Mouse (Mus musculus) heart, adult 2 months (tissue): ENCODE results near the gene Pgam5. TPM values are rescaled to one million over a fixed set of nuclear protein-coding genes. Genes with fewer than 3 reads are reported as not detected.

Experiments
- DNase-seq, 2 experiments: peaks; one replicate each; pipeline ENCODE4 v3.0.0; 2021
- H3K27ac ChIP-seq: fragments of 200-600 bp; 2 replicates; pipeline ENCODE4 v1.8.1; 2022
- H3K27me3 ChIP-seq: fragments of 200-500 bp; 2 replicates; pipeline ENCODE4 v1.6.1; 2012; ENCODE audit warnings: mild to moderate bottlenecking, low read length, inconsistent platforms, mixed read lengths; ENCODE audit not compliant: control insufficient read depth, insufficient read depth
- H3K36me3 ChIP-seq: fragments of 200-500 bp; 2 replicates; pipeline ENCODE4 v1.6.1; 2012; ENCODE audit warnings: low read length, inconsistent platforms; ENCODE audit not compliant: control insufficient read depth, insufficient read depth
- H3K4me1 ChIP-seq: fragments of 200-500 bp; 2 replicates; pipeline ENCODE4 v1.6.1; 2011; ENCODE audit warnings: low read length; ENCODE audit not compliant: control insufficient read depth, insufficient read depth
- H3K4me3 ChIP-seq: fragments of 200-600 bp; 2 replicates; pipeline ENCODE4 v1.8.1; 2022
- H3K79me2 ChIP-seq: fragments of 200-500 bp; replicated peaks from 2 replicates; pipeline ENCODE4 v1.6.1; 2012; ENCODE audit warnings: mild to moderate bottlenecking, inconsistent platforms, low read length, moderate library complexity, mixed read lengths; ENCODE audit not compliant: control insufficient read depth, insufficient read depth
- H3K9ac ChIP-seq: fragments of 200-500 bp; 2 replicates; pipeline ENCODE4 v1.6.1; 2012; ENCODE audit warnings: low read depth, mild to moderate bottlenecking, control low read depth, inconsistent platforms, low read length, mixed read lengths
- CTCF ChIP-seq: fragments of 200-600 bp; IDR thresholded peaks from 2 replicates; pipeline ENCODE4 v1.8.1; 2022; ENCODE audit warnings: antibody characterized with exemption, mild to moderate bottlenecking, moderate library complexity
- EP300 ChIP-seq: fragments of 200-500 bp; IDR thresholded peaks from 2 replicates; pipeline ENCODE4 v1.6.1; 2011; ENCODE audit warnings: low read depth, low read length, control low read depth; ENCODE audit not compliant: insufficient read depth
- POLR2A ChIP-seq: fragments of 200-500 bp; IDR thresholded peaks from 2 replicates; pipeline ENCODE4 v1.6.1; 2011; ENCODE audit warnings: mild to moderate bottlenecking, low read depth, low read length, control low read depth; ENCODE audit not compliant: insufficient read depth
- WGBS: fragments of 180-500 bp; shearing (Covaris S2); methylation state at CpG from one replicate; pipeline ENCODE4 v1.1.7; 2018; 5-methylcytosine and 5-hydroxymethylcytosine counted together
- intact Hi-C: fragments of 180-260 bp; cut with DNase I; formaldehyde crosslinking; loops from one replicate; pipeline ENCODE4 v1.15.1; 2025
- polyA plus RNA-seq: library from polyadenylated mRNA; depleted of rRNA; stranded (reverse); fragments of >200 nt; gene quantifications from 2 replicates; pipeline ENCODE4 v1.2.3, GENCODE M21; 2012
- total RNA-seq, 2 experiments: library from RNA; stranded (reverse); gene quantifications; 2 replicates each; pipeline ENCODE4 v1.2.3; 2021

Pgam5 gene
- total and polyA plus RNA-seq, 3 experiments = 20.9 to 33.6 (median 31.3) TPM

DNA sequence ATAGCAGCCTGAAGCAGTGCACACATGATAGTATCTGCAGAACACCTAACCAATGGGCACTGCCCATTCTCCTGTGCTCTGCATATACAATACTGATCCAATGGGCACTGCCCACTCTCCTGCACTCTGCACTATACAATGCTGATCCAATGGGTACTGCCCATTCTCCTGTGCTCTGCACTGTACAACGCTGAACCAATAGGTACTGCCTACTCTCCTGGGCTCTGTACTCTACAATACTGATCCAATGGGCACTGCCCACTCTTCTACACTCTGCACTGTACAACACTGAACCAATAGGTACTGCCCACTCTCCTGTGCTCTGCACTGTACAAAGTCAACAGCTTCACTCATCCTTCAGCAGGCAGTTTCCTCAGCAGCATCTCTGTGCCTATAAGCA, 7.2 kb upstream of the Pgam5 start:
- intact Hi-C loops = no loop called here
- WGBS = 95% methylated on average over 1 of the region's 1 CpGs
- DNase-seq = no peak

DNA sequence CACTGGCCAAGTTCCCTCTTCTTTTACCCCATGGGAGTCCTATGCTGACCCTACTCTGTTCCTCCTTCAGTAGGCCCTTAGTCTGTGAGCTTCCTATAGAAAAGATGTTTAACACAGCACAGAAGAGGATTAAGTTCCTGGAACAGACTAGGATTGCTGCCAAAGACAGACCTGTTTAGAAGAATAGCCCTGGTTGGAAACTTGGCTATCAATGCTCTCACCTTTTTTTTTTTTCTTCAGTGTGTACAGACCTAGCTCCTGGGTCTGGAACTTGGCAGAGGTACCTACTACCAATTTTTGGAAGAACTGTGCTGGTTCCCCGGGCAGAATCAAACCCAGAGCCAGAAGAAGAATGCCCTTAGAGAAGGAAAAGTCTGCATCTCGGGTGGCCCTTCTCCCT, 6.7 kb upstream of the Pgam5 start:
- intact Hi-C loops = no loop called here
- Histone ChIP-seq H3K27me3 (no peaks in the 10 kb centered on the region), H3K4me1 (no peaks in the 10 kb centered on the region), H3K36me3 (no peaks in the 10 kb centered on the region), H3K79me2 (no peaks in the 10 kb centered on the region), H3K9ac (no peak overlapping the region), H3K27ac (no peak overlapping the region), H3K4me3 (no peak overlapping the region)
- 74% methylated on average over 2 of the region's 2 CpGs for WGBS
- no peak for DNase-seq
- TF ChIP-seq CTCF = no peak
- no peak for TF ChIP-seq EP300
- TF ChIP-seq POLR2A = no peak

More for the DNA sequence above, 7.2 kb upstream of the Pgam5 start:
- no peak overlapping the region for H3K4me3 ChIP-seq
- no peaks in the 10 kb centered on the region for H3K79me2 ChIP-seq
- H3K9ac ChIP-seq = no peak overlapping the region
- H3K4me1 ChIP-seq = no peaks in the 10 kb centered on the region
- no peak for TF ChIP-seq POLR2A
- TF ChIP-seq CTCF = no peak
- no peak for TF ChIP-seq EP300
- no peaks in the 10 kb centered on the region for H3K36me3 ChIP-seq
- H3K27ac ChIP-seq = no peak overlapping the region
- H3K27me3 ChIP-seq = no peaks in the 10 kb centered on the region

DNA sequence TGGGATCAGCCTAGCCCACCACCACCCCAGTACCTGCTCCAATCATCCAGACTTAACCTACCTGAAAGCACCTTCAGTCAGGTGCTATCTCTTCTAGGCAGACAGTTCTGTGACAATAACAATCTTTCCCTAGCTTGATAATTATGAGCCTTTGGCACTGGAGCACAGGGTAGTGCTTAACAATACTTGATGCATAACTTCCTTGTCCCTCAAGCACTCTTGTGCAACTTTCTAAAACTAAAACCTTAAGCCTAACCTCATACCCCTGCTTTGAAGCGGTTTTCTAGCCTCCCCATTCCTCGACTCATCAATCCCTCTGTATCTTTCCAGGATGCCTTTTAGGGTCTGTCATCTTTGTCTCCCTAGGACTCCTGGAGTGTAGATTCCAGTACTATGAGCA, 5.1 kb upstream of the Pgam5 start:
- no peak for DNase-seq

DNA sequence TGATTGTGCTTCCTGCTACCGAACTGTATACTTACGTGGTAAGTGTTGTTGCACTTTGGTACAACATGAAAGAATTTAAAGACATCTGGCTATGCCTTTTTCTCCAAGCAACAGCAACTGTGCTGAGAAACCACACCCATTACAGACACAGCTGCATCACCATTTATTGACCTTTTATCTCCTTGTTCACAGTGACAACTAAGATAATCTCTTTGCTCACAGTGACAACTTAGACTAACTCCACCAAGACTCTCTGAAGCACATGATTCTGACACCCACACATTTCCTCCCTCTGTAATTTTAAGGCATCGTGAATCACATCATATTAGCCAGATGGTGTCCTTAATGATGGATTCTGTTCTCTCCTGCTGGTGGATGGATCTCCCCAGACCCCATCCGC, 4.4 kb upstream of the Pgam5 start:
- Histone ChIP-seq H3K36me3 (no peaks in the 10 kb centered on the region), H3K79me2 (peaks cover 4% of the 10 kb centered on the region), H3K4me1 (no peaks in the 10 kb centered on the region), H3K27ac (no peak overlapping the region), H3K4me3 (no peak overlapping the region), H3K27me3 (no peaks in the 10 kb centered on the region), H3K9ac (no peak overlapping the region)
- DNase-seq = no peak
- TF ChIP-seq POLR2A = no peak
- no peak for TF ChIP-seq EP300
- no peak for TF ChIP-seq CTCF
- intact Hi-C loops = no loop called here
- WGBS = 63% methylated on average over 4 of the region's 4 CpGs

More for the DNA sequence above, 5.1 kb upstream of the Pgam5 start:
- Histone ChIP-seq H3K27ac (no peak overlapping the region), H3K79me2 (no peaks in the 10 kb centered on the region), H3K27me3 (no peaks in the 10 kb centered on the region), H3K4me3 (no peak overlapping the region), H3K9ac (no peak overlapping the region), H3K36me3 (no peaks in the 10 kb centered on the region), H3K4me1 (no peaks in the 10 kb centered on the region)
- 49% methylated on average over 2 of the region's 2 CpGs for WGBS
- TF ChIP-seq EP300 (no peak), CTCF (no peak), POLR2A (no peak)
- intact Hi-C loops = no loop called here

DNA sequence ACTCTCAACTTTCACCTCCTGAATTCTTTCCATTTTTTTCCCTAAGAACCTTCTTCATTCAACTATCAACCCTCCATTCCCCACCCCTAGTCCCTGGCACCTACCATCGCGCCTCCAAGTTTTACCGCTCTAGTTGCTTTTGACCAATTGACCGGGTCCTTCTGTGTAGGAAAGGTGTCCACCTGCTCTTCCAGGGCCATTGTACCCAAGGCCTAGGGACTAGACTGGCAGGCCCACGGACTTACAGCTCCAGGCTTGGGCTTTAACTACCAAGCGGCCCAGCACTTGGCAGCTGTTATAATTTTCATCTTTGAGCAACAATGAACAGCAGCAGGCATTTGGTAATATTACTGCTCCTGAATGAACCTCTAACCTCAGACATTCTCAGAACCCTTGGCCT, 529 bp upstream of the Pgam5 start:
- Histone ChIP-seq H3K27ac (no peak overlapping the region; the same call in 1 of the 2 replicates), H3K9ac (no peak overlapping the region), H3K27me3 (no peaks in the 10 kb centered on the region), H3K4me1 (peaks cover 5% of the 10 kb centered on the region), H3K79me2 (peaks cover 5% of the 10 kb centered on the region), H3K36me3 (no peaks in the 10 kb centered on the region), H3K4me3 (no peak overlapping the region; the same call in 1 of the 2 replicates)
- 95% methylated on average over 6 of the region's 6 CpGs for WGBS
- intact Hi-C loops = loop anchor here (1.0 kb wide), 1 partner anchor 16 kb away; the partner anchor contains the start of genes Pole and Pxmp2
- no peak for DNase-seq
- TF ChIP-seq EP300 = no peak
- no peak for TF ChIP-seq CTCF
- TF ChIP-seq POLR2A = no peak

DNA sequence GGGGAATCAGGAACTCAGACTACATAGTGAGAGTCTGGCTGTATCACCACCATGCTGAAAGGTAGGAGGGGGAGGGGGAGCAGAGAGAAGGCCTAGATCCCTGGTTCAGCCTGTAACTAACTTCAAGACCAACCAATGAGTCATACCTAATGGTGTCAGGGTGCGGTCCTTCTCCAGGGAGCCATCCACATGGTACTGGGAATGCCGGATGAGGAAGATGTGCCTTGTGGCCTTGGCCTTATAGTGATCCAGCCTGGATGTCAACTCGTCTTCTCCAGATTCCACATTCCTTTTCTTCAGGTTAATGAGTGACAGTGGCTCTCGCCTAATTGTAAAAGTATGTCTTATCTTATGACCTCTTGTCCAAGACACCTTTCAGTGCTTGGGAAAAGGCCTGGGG, 2.8 kb downstream of the Pgam5 start:
- 88% methylated on average over 4 of the region's 4 CpGs for WGBS
- Histone ChIP-seq H3K4me1 (peaks cover 5% of the 10 kb centered on the region), H3K27me3 (no peaks in the 10 kb centered on the region), H3K9ac (no peak overlapping the region), H3K79me2 (peaks cover 5% of the 10 kb centered on the region), H3K27ac (no peak overlapping the region), H3K4me3 (no peak overlapping the region), H3K36me3 (no peaks in the 10 kb centered on the region)
- TF ChIP-seq POLR2A = no peak
- no peak for TF ChIP-seq EP300
- no peak for TF ChIP-seq CTCF
- intact Hi-C loops = no loop called here
- DNase-seq = no peak
